Comparison of ENCODE assay signal across 8 mouse cellular contexts in the genomic region with DNA sequence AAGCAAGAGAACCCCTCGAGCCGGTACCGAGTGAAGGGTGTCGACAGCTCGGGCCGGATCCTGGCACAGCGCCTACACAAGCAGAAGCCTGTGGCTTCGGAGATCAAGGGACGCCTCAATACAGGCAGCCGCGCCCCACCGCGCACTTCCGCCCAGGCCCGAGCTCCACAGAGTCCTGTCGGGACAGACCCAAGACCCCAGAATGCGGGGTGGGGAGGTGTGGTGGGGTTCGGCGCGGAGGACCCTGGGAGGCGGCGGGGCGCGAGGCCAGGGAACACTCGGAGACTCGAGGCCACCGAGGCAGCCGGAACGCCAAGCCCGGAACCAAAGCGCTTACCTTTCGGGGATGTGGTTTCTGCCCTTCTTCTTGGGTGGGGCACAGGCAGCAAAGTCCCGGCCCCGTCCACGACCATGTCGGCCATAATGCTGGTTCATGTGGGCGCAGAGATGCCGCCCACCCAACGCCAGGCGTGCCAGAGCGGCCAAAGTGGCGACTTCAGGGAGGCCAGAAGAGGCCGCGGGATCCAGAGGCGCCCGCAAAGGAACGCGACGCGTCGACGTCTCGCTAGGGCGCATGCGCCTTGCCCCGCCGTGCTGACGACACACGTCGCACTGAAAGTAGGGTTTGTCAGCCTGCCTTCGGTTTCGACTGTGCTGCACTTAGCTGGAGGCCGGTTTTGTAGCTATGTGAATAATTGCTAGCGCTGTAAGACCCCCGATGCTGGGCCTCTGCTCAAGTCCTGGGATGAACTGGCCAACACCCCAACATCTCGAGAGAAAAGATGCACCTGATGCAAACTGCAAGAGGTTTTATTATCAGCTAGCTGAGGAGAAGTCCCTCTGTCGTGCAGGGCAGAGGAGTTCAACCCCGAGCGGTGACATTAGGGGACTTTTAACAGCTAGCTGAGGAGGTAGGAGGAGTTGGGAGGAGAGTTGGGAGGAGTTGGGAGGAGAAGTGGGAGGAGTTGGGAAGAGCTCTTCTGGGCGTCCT. TPM values are rescaled to one million over a fixed set of nuclear protein-coding genes. Genes with fewer than 3 reads are reported as not detected.
A peak's percentile ranks its signal among the peaks of the same experiment; 100 is the strongest.
DNase-seq lines count a peak whose midpoint lies in the region; ATAC-seq lines count a peak whose summit lies in the region.

A gene (minus strand): TSS at position 567 of the 991 bp plus-strand sequence.

- peak within 1 kb of the TSS; percentile 68 for H3K4me3 ChIP-seq in hindbrain, embryonic 15.5 days

- H3K4me1 ChIP-seq in hindbrain, embryonic 15.5 days (replicated peaks): peaks cover 16% of the 10 kb centered on the region

- peak; percentile 97 for ATAC-seq in hindbrain, embryonic 15.5 days (ENCODE audit: low FRiP score, low read depth)

- peak within 1 kb of the TSS; percentile 84 for H3K9ac ChIP-seq in hindbrain, embryonic 15.5 days

- peak; percentile 93 for DNase-seq in R1 (ENCODE audit: low read depth, low spot score)
- peak; percentile 96 to 97 for DNase-seq in cerebellum, postnatal 25 days
- DNase-seq in frontal cortex, postnatal 36 days (ENCODE audit: low spot score in 2 of 2): peak; percentile 94 to 95
- DNase-seq in left cerebral cortex, adult 11 months (ENCODE audit: low spot score): peak; percentile 87
- DNase-seq in lung, postnatal 4 days: peak; percentile 95 to 96
- DNase-seq in retina, postnatal 7 days (ENCODE audit: low read depth, low spot score): peak; percentile 87
- peak; percentile 95 for DNase-seq in urinary bladder, adult 2 months (ENCODE audit: low spot score)

- H3K4me2 ChIP-seq in hindbrain, embryonic 15.5 days: peak within 1 kb of the TSS; percentile 60

- under 1% methylated on average over 69 of the region's 70 CpGs for WGBS in hindbrain, embryonic 15.5 days

- no peaks in the 10 kb centered on the region for H3K9me3 ChIP-seq in hindbrain, embryonic 15.5 days

- peaks cover 11% of the 10 kb centered on the region; the same call in 1 of the 2 replicates for H3K36me3 ChIP-seq in hindbrain, embryonic 15.5 days

- H3K27me3 ChIP-seq in hindbrain, embryonic 15.5 days: no peaks in the 10 kb centered on the region

- H3K27ac ChIP-seq in hindbrain, embryonic 15.5 days (replicated peaks): peak within 1 kb of the TSS; percentile 95

RNA-seq across cellular contexts. Expression of the gene that starts here (rescaled TPM):
- polyA plus RNA-seq in hindbrain, embryonic 15.5 days (2015; fragmentation: Nextera tagmentation; extraction: Ambion mirVana): 52.2 and 53.9 TPM in 2 replicates
- polyA plus RNA-seq in urinary bladder, adult 2 months (2012; rRNA removed): 80.6 and 95.1 TPM in 2 replicates

Comparison
In these comparisons a context has a peak if more than half of its experiments do, and no peak if none do; other contexts are left out.
1. Peak in every context shown above with its lines: DNase-seq, ATAC-seq, H3K4me3 ChIP-seq and H3K27ac ChIP-seq.